Mouse (Mus musculus): Measurements from ENCODE around the gene Fbxw28. TPM values are rescaled to one million over a fixed set of nuclear protein-coding genes. Genes with fewer than 3 reads are reported as not detected.
"Not testable (repeated sequence)": the region's sequence is repeated elsewhere in the genome, so short reads cannot be mapped to it uniquely, and the experiment has no call there.

Gene Fbxw28
- polyA plus RNA-seq (2015; fragmentation: Nextera tagmentation; extraction: Ambion mirVana): not detected in 2 replicates

- H3K4me1 ChIP-seq (ENCODE audit: insufficient read depth); H3K4me3 ChIP-seq (ENCODE audit: low read depth, low read length); H3K27ac ChIP-seq (ENCODE audit: low read depth); H3K9me3 ChIP-seq (ENCODE audit: low read length); H3K36me3 ChIP-seq (replicated peaks; ENCODE audit: insufficient read depth, low read length); H3K9ac ChIP-seq (replicated peaks); DNase-seq; H3K27me3 ChIP-seq (ENCODE audit: insufficient read depth, low read length); H3K4me2 ChIP-seq (ENCODE audit: low read depth, low read length); ATAC-seq: not testable (repeated sequence)
- WGBS (ENCODE audit: insufficient replicate concordance): no CpG with 5 or more reads among the region's 1 CpGs
Observed at GRCm38 (mm10) chr9:109339559-109339958, at the start of gene Fbxw28. TSS of gene Fbxw28 (minus strand) at chr9:109339659.

- WGBS (ENCODE audit: insufficient replicate concordance): no CpG with 5 or more reads among the region's 1 CpGs
- H3K36me3 ChIP-seq (replicated peaks; ENCODE audit: insufficient read depth, low read length): not testable (repeated sequence)
Observed at GRCm38 (mm10) chr9:109287576-109287975, 51.9 kb downstream of the Fbxw28 start, which contains the start of gene Fbxw14. TSS of gene Fbxw14 (minus strand) at chr9:109287676.

More at GRCm38 (mm10) chr9:109287576-109287975, 51.9 kb downstream of the Fbxw28 start, which contains the start of gene Fbxw14:
- H3K27ac ChIP-seq (ENCODE audit: low read depth); H3K9ac ChIP-seq (replicated peaks); H3K27me3 ChIP-seq (ENCODE audit: insufficient read depth, low read length); H3K4me3 ChIP-seq (ENCODE audit: low read depth, low read length); DNase-seq; H3K4me1 ChIP-seq (ENCODE audit: insufficient read depth); H3K4me2 ChIP-seq (ENCODE audit: low read depth, low read length); ATAC-seq; H3K9me3 ChIP-seq (ENCODE audit: low read length): not testable (repeated sequence)

Other genes starting within 250 kb of the Fbxw28 start
- gene Plxnb1, start 244.3 kb downstream of the Fbxw28 start, polyA plus RNA-seq (2015; fragmentation: Nextera tagmentation; extraction: Ambion mirVana): 1.9 and 2.2 TPM in 2 replicates
- gene Fbxw21, start 177.6 kb downstream of the Fbxw28 start, polyA plus RNA-seq (2015; fragmentation: Nextera tagmentation; extraction: Ambion mirVana): not detected in 2 replicates
- not detected in 2 replicates for gene Fbxw13, start 143.7 kb downstream of the Fbxw28 start, polyA plus RNA-seq (2015; fragmentation: Nextera tagmentation; extraction: Ambion mirVana)
- gene Fbxw20, start 104.9 kb downstream of the Fbxw28 start, polyA plus RNA-seq (2015; fragmentation: Nextera tagmentation; extraction: Ambion mirVana): not detected in 2 replicates
- not detected in 2 replicates for gene Fbxw14, start 52.0 kb downstream of the Fbxw28 start, polyA plus RNA-seq (2015; fragmentation: Nextera tagmentation; extraction: Ambion mirVana)
- gene Fbxw22, start 64.6 kb upstream of the Fbxw28 start, polyA plus RNA-seq (2015; fragmentation: Nextera tagmentation; extraction: Ambion mirVana): not detected in 2 replicates
- not detected in 2 replicates for gene Fbxw16, start 109.5 kb upstream of the Fbxw28 start, polyA plus RNA-seq (2015; fragmentation: Nextera tagmentation; extraction: Ambion mirVana)
- not detected in 2 replicates for gene Fbxw19, start 156.2 kb upstream of the Fbxw28 start, polyA plus RNA-seq (2015; fragmentation: Nextera tagmentation; extraction: Ambion mirVana)
- not detected in 2 replicates for gene Fbxw15, start 228.6 kb upstream of the Fbxw28 start, polyA plus RNA-seq (2015; fragmentation: Nextera tagmentation; extraction: Ambion mirVana)